ENCODE assay signal across 8 mouse cellular contexts in genomic region chr15:79148533-79148932, GRCm38 (mm10). TPM values are rescaled to one million over a fixed set of nuclear protein-coding genes. Genes with fewer than 3 reads are reported as not detected.
DNase-seq lines count a peak whose midpoint lies in the region; ATAC-seq lines count a peak whose summit lies in the region.

No protein-coding gene starts in this region.

- ATAC-seq in hindbrain, embryonic 16.5 days = peak; percentile 46
- ATAC-seq in megakaryocyte, adult 5-6 weeks (ENCODE audit: poor library complexity, severe bottlenecking) = peak; percentile 81

- H3K4me2 ChIP-seq in hindbrain, embryonic 16.5 days (ENCODE audit: low read length) = no peak overlapping the region

- H3K36me3 ChIP-seq in hindbrain, embryonic 16.5 days (ENCODE audit: control insufficient read depth, insufficient read depth, low read length) = peaks cover 28% of the 10 kb centered on the region

- no peaks in the 10 kb centered on the region for H3K27me3 ChIP-seq in hindbrain, embryonic 16.5 days (replicated peaks; ENCODE audit: control insufficient read depth, insufficient read depth, low read length)

- H3K4me1 ChIP-seq in hindbrain, embryonic 16.5 days (ENCODE audit: control insufficient read depth, insufficient read depth, low read depth, low read length) = peaks cover 3% of the 10 kb centered on the region; the same call in 1 of the 2 replicates

- no peaks in the 10 kb centered on the region for H3K9me3 ChIP-seq in hindbrain, embryonic 16.5 days (ENCODE audit: control insufficient read depth, low read length)

- 53% methylated on average over 7 of the region's 7 CpGs for WGBS in hindbrain, embryonic 16.5 days

- no peak overlapping the region for H3K4me3 ChIP-seq in hindbrain, embryonic 16.5 days (ENCODE audit: low read length)

- no peak overlapping the region for H3K27ac ChIP-seq in hindbrain, embryonic 16.5 days (ENCODE audit: low read depth, low read length)

- DNase-seq in R1 (ENCODE audit: low read depth, low spot score) = peak; percentile 85
- peak; percentile 88 to 95 for DNase-seq in cerebellum, postnatal 14 days
- peak; percentile 71 for DNase-seq in frontal cortex, postnatal 36 days (ENCODE audit: low spot score in 2 of 2)
- DNase-seq in left cerebral cortex, adult 11 months (ENCODE audit: low spot score) = peak; percentile 61
- DNase-seq in right cerebral cortex, postnatal 14 days = peak; percentile 88
- peak; percentile 65 for DNase-seq in urinary bladder, postnatal 10 days (ENCODE audit: low spot score)

- no peak overlapping the region for H3K9ac ChIP-seq in hindbrain, embryonic 16.5 days (ENCODE audit: low read depth, low read length)

RNA-seq across cellular contexts. Expression of gene 1700088E04Rik, which starts 7.5 kb away (rescaled TPM):
- 18.0 and 20.2 TPM in 2 replicates for polyA plus RNA-seq in hindbrain, embryonic 16.5 days (2015; fragmentation: Nextera tagmentation; extraction: Ambion mirVana)
- not detected in 2 replicates for total RNA-seq in megakaryocyte, adult 5-6 weeks (2015)
- not detected in 2 replicates for total RNA-seq in megakaryocyte, adult 5-6 weeks (2017)

RNA-seq across cellular contexts. Expression of gene Polr2f, which starts 7.7 kb away (rescaled TPM):
- polyA plus RNA-seq in hindbrain, embryonic 16.5 days (2015; fragmentation: Nextera tagmentation; extraction: Ambion mirVana) = 258 and 285 TPM in 2 replicates
- total RNA-seq in megakaryocyte, adult 5-6 weeks (2015) = 46.0 and 49.2 TPM in 2 replicates
- total RNA-seq in megakaryocyte, adult 5-6 weeks (2017) = 39.6 and 54.1 TPM in 2 replicates

RNA-seq across cellular contexts. Expression of gene Sox10, which starts 16.5 kb away (rescaled TPM):
- polyA plus RNA-seq in hindbrain, embryonic 16.5 days (2015; fragmentation: Nextera tagmentation; extraction: Ambion mirVana) = 9.0 and 9.5 TPM in 2 replicates
- not detected in 2 replicates for total RNA-seq in megakaryocyte, adult 5-6 weeks (2015)
- total RNA-seq in megakaryocyte, adult 5-6 weeks (2017) = not detected in 2 replicates

RNA-seq across cellular contexts. Expression of gene Micall1, which starts 39.8 kb away (rescaled TPM):
- 11.6 and 13.9 TPM in 2 replicates for polyA plus RNA-seq in hindbrain, embryonic 16.5 days (2015; fragmentation: Nextera tagmentation; extraction: Ambion mirVana)
- total RNA-seq in megakaryocyte, adult 5-6 weeks (2015) = 4.4 and 6.1 TPM in 2 replicates
- 3.6 and 6.3 TPM in 2 replicates for total RNA-seq in megakaryocyte, adult 5-6 weeks (2017)
